Mouse (Mus musculus) MEL-GATA-1-ER (cell line): ENCODE data around the gene Pmp22.

Source experiments
- DNase-seq: peaks from one replicate; pipeline ENCODE4 v3.0.0-alpha.2; 2012; ENCODE audit warnings: low read depth; ENCODE audit errors: extremely low read depth

The Pmp22 gene

GRCm38 (mm10) chr11:63128784-63129183 is at the start of gene Pmp22:
Gene Pmp22 (plus strand): TSS chr11:63128982.
- DNase-seq = no peak

GRCm38 (mm10) chr11:63084536-63084935 is 44.2 kb upstream of the Pmp22 start:
- DNase-seq = no peak

- DNase-seq = no peak
Measured at GRCm38 (mm10) chr11:63088672-63089071, 40.1 kb upstream of the Pmp22 start.

- DNase-seq = no peak
Measured at GRCm38 (mm10) chr11:63090210-63090609, 38.6 kb upstream of the Pmp22 start.

GRCm38 (mm10) chr11:63090986-63091385 is 37.8 kb upstream of the Pmp22 start:
- no peak for DNase-seq

GRCm38 (mm10) chr11:63092271-63092670 is 36.5 kb upstream of the Pmp22 start:
- DNase-seq = no peak

GRCm38 (mm10) chr11:63093601-63094000 is 35.2 kb upstream of the Pmp22 start:
- no peak for DNase-seq

GRCm38 (mm10) chr11:63094496-63094895 is 34.3 kb upstream of the Pmp22 start:
- no peak for DNase-seq

GRCm38 (mm10) chr11:63098016-63098415 is 30.8 kb upstream of the Pmp22 start:
- no peak for DNase-seq

GRCm38 (mm10) chr11:63099390-63099789 is 29.4 kb upstream of the Pmp22 start:
- DNase-seq = no peak

- no peak for DNase-seq
Measured at GRCm38 (mm10) chr11:63103256-63103655, 25.5 kb upstream of the Pmp22 start.

- DNase-seq = no peak
Measured at GRCm38 (mm10) chr11:63104026-63104425, 24.8 kb upstream of the Pmp22 start.

- DNase-seq = no peak
Measured at GRCm38 (mm10) chr11:63109230-63109775, 19.5 kb upstream of the Pmp22 start.

GRCm38 (mm10) chr11:63110329-63110728 is 18.5 kb upstream of the Pmp22 start:
- DNase-seq = no peak

- no peak for DNase-seq
Measured at GRCm38 (mm10) chr11:63114807-63115641, 13.8 kb upstream of the Pmp22 start.

GRCm38 (mm10) chr11:63116652-63117051 is 12.1 kb upstream of the Pmp22 start:
- no peak for DNase-seq

GRCm38 (mm10) chr11:63117266-63117665 is 11.5 kb upstream of the Pmp22 start:
- DNase-seq = no peak

GRCm38 (mm10) chr11:63119791-63120190 is 9.0 kb upstream of the Pmp22 start:
- no peak for DNase-seq

- no peak for DNase-seq
Measured at GRCm38 (mm10) chr11:63122249-63122648, 6.5 kb upstream of the Pmp22 start.

- DNase-seq = no peak
Measured at GRCm38 (mm10) chr11:63122776-63123350, 5.9 kb upstream of the Pmp22 start.

GRCm38 (mm10) chr11:63124316-63124715 is 4.5 kb upstream of the Pmp22 start:
- DNase-seq = no peak

GRCm38 (mm10) chr11:63125832-63126456 is 2.8 kb upstream of the Pmp22 start:
- no peak for DNase-seq
